Mouse (Mus musculus) naive thymus-derived CD4-positive, alpha-beta T cell, adult 2 months (primary cell): ENCODE results near the gene Gm13539.
"Not testable (repeated sequence)": the region's sequence is repeated elsewhere in the genome, so short reads cannot be mapped to it uniquely, and the experiment has no call there.

Experiments
- DNase-seq: peaks from one replicate; pipeline ENCODE4 v3.0.0-alpha.2; 2011; ENCODE audit warnings: low read depth

Gm13539 gene

GRCm38 (mm10) chr2:25781957-25782356 is at the start of gene Gm13539:
TSS of gene Gm13539 (plus strand) at chr2:25782257.
- no peak for DNase-seq

- no peak for DNase-seq
Measured at GRCm38 (mm10) chr2:25733199-25733930, 48.7 kb upstream of the Gm13539 start.

- DNase-seq, result not testable (repeated sequence)
Measured at GRCm38 (mm10) chr2:25736709-25737108, 45.3 kb upstream of the Gm13539 start, which contains the start of gene Obp2b. TSS of gene Obp2b (plus strand) at chr2:25737009.

DNA sequence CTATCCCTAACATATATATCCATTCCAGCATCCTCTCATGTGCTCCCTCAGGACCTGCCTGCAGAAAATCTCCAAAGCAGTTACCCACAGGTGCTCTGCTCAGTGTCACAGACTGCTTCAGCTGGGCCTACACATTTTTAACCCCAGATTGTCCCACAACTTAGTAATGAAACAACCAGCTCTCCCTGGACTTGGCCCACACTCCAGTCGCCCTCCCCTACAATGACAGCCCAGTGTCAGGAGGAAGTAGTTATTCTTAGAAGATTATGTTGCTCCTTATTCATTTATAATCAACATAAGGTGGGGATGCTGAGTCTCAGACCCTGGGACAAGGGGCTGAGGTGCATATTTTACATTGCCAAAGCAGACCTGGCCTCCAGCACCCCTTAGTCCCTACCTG is 40.4 kb upstream of the Gm13539 start:
- DNase-seq, result no peak

GRCm38 (mm10) chr2:25754201-25754600 is 27.9 kb upstream of the Gm13539 start:
- DNase-seq, result no peak

DNA sequence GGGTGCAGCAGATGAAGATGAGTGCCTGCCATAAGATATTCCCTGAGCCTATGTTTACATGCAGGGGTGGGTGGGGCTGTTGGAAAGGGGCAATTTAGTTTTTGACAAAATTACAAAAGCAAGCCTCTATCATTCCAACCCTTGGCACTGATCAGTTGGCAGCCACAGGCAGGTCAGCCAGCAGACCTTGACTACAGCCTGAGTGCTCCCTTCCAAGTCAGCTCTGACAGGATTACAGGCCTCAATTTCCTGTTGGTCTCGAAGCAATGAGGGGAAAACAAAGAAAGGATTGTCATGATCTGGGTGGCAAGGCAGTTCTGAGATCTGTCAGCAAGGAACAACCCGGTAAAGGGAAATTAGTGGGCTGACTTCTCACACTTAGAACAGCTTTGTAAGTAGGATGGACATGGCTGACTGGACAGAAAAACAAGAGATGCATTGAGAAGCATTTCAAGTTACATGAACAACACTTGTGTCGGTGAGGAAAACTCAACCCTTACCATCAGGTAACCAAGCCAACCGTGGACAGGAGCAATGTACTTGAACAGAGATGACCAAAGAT is 23.9 kb upstream of the Gm13539 start:
- no peak for DNase-seq

DNA sequence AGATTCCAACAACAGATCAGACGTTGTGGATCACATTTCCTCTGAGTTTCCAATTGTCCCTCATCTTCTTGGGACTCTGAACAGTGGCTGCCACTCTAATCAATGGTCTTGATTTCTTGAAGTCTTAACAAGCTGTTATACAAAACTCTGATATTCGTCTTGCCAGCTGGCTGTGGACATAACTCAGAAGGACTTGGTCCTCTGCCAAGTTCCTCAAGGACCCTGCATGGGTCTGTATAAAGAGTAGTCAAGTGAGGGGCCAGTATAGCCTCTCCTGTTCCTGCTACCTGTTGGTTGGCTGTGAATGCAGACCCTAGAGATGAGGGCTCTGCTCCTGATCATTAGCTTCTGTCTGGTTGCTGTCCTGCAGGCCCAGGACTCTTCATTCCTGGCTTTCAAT is 16.8 kb upstream of the Gm13539 start, which contains the start of gene Lcn3:
TSS of gene Lcn3 (plus strand) at position 301 of the 400 bp plus-strand sequence.
- no peak for DNase-seq

DNA sequence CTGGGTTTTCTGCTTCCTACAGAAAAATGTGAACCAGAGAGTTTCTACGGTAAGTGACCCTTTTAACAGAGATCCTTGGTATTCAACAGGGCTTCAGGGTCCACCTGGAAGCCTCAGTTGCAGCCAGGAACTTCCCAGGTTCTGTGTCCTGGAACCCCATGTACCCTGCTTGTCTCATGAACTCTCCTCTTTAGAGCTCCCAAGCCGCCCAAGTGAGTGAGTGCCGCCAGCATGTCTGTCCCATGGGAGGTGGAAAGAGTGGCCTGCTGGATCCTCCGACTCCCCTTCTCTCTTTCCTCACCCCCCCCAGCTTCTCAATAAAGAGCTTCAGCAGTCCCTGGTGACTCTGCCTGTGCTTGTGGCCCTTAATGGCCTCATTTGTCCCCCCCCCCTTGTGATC is 14.3 kb upstream of the Gm13539 start:
- no peak for DNase-seq

DNA sequence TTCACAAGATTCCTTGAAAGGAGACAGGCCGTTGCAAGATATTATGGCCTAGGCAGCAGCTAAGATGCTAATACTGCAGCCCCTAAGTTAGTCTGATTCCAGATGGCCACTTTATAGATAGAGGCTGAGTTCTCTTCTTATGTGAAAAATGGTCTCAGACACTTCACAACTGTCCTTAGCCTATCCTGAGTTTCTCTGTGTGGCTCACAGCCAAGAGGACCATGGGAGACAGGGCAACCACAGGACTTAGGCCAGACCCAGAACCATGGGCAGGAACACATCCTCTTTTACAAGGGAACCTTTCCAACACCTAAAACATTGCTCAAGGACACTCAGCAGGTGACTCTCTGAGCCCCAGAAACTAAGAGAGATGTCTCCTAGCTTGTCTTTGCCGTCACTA is 8.6 kb upstream of the Gm13539 start:
- no peak for DNase-seq

DNA sequence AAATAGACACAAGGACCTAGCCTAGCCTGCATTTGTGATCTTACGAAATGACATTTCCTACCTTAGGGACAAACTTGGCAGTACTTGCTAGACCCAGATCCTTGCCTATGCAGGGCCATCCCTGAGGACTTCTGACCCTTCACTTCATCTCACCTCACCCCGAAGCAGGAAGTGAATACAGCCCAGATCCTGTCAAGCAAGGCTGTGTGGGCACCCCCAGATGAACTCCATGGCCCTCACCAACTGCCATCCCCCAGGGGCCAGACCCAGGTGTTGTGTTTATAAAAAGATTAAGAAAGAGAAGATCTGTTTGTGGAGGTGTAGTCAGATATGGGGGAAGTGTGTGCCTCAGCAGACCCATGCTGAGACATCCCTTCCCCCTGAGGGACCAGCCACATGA is 7.4 kb upstream of the Gm13539 start:
- DNase-seq, result no peak

- DNase-seq, result no peak
Measured at GRCm38 (mm10) chr2:25775991-25776390, 6.1 kb upstream of the Gm13539 start.

GRCm38 (mm10) chr2:25776717-25777116 is 5.3 kb upstream of the Gm13539 start, which contains the start of gene Lcn11:
TSS of gene Lcn11 (plus strand) at chr2:25777017.
- DNase-seq, result no peak

- DNase-seq, result no peak
Measured at GRCm38 (mm10) chr2:25779076-25779475, 3.0 kb upstream of the Gm13539 start.

- no peak for DNase-seq
Measured at GRCm38 (mm10) chr2:25780921-25781320, 1.1 kb upstream of the Gm13539 start.

GRCm38 (mm10) chr2:25785573-25786322 is 3.7 kb downstream of the Gm13539 start:
- DNase-seq, result no peak

DNA sequence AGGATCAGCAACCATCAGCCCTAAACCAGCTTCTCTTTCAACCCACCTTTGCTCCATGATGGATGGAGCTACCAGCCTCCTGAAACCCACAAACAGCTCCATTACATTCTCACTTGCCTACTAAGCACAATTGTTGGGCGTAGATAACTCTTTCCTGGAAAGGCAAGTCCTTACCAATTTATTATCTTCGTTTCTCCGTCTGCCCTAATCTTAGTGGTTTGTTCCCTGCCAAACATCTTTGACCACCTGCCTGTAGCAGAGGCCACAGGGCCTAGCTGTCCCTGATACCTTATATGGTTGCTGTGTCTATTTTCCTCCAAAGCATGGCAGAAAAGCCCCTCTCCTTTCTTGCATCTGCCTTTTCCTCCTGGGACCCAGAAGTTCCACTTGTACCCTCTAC is 7.0 kb downstream of the Gm13539 start:
- no peak for DNase-seq

DNA sequence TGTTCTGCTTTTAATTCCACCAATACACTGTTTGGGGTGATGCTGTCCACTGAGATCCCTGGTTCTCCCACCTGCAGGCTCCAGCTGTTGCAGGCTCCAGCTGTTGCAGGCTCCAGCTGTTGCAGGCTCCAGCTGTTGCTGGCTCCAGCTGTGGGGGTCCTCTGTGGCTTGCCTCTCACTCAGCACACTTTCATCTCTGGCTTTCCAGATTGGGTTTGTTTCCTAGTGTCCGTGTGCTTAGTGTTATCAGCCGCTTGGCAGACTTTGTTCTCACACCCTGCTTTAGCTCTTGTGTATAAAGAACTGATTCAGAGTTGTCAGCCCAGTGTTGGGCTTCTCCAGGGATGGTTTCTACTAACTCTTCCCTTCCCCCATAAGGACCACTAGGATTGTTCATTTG is 15.6 kb downstream of the Gm13539 start:
- no peak for DNase-seq

GRCm38 (mm10) chr2:25798065-25798464 is 16.0 kb downstream of the Gm13539 start:
- DNase-seq, result no peak

DNA sequence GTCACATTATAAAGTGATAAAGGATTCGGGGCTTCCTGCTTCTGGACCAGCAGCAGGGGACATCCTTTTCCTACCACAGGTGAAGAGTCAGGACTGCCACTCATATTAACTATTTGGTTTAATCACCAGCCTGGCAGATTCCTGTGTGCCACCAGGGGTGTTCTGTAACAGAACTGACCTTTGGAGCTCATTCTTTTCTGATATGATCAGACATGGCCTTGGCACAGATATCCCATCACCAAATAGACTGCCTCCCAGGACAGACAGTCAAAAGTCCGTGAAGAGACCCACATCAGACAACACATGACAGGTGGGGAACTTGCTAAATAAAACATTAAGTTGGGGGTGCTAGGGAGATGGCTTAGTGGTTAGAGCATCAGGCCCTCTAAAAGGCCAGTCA is 29.7 kb downstream of the Gm13539 start:
- DNase-seq, result no peak

DNA sequence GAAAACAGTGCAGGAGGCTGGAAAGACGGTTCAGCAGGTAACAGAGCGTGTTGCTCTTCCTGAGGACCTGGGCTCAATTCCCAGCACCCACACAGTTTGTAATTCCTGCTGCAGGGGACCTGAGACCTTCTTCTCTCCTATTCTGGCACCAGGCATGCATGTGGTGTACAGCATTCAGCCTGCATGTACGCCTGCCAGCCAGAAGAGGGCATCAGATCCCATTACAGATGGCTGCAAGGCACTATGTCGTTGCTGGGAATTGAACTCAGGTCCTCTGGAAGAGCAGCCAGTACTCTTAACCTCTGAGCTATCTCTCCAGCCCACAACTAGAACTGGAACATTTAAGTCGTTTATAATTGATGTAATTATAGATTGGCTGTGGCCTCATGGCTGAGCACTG is 31.3 kb downstream of the Gm13539 start:
- no peak for DNase-seq

DNA sequence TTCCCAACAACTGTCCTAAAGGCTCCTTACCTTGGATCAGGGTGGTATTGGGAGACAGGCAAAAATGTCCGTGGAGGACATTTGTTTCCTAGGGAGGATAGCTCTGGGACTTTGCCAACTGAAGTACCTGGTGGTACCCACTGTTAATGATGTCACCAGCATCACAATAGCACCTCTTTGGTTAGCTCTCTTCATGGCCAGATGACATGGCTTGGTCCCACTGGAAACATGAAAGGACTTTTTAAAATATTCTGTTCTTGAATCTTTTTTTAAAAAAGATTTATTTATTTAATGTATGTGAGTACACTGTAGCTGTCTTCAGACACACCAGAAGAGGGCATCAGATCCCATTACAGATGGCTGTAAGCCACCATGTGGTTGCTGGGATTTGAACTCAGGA is 33.7 kb downstream of the Gm13539 start, which contains the start of gene Glt6d1:
TSS of gene Glt6d1 (minus strand) at position 101 of the 400 bp plus-strand sequence.
- DNase-seq, result not testable (repeated sequence)

GRCm38 (mm10) chr2:25822806-25823205 is 40.7 kb downstream of the Gm13539 start, which contains the start of gene Lcn9:
TSS of gene Lcn9 (plus strand) at chr2:25823153.
- DNase-seq, result no peak

- DNase-seq, result no peak
Measured at GRCm38 (mm10) chr2:25824751-25825150, 42.7 kb downstream of the Gm13539 start.
